Mouse (Mus musculus): ENCODE measurements around the gene Saal1. TPM values are rescaled to one million over a fixed set of nuclear protein-coding genes. Genes with fewer than 3 reads are reported as not detected.
"Not testable (repeated sequence)": the region's sequence is repeated elsewhere in the genome, so short reads cannot be mapped to it uniquely, and the experiment has no call there.

The Saal1 gene
- total and polyA plus RNA-seq, 3 experiments, result 2.3 to 4.0 (median 3.8) TPM

DNA sequence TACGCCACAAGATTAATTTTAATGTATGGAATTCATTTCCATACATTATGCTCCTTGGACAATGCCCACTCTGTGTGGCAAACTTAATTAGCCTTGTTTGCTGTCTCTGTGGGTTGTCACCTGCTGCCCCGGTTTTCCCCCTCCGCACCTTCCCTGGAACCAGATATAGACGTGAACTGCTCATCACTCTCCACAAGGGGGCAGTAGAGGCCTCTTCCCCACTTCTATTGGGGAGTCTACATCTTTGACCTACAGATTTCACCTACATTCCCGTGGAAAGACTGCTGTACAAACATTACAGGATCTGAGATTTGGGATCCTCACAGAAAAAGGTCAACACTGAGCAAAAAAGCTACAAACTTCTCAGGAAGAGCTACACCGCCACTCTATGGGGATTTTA lies 4.0 kb upstream of the Saal1 start:
- no peak overlapping the region for H3K4me3 ChIP-seq
- H3K27ac ChIP-seq, result no peak overlapping the region
- DNase-seq, result peak; percentile 49 to 56
- no peaks in the 10 kb centered on the region for H3K36me3 ChIP-seq (ENCODE audit: control insufficient read depth, insufficient read depth, low read length)
- H3K79me2 ChIP-seq (replicated peaks; ENCODE audit: control insufficient read depth, insufficient read depth, low read length), result no peaks in the 10 kb centered on the region
- H3K27me3 ChIP-seq (ENCODE audit: control insufficient read depth, insufficient read depth, low read length), result no peaks in the 10 kb centered on the region; the same call in 1 of the 2 replicates
- intact Hi-C loops (cut with DNase I), result loop anchor here (5.0 to 10.0 kb wide), 4 partner anchors 58 to 320 kb away; partner anchors contain the start of genes Kcnc1 and Tsg101
- 23% methylated on average over 6 of the region's 6 CpGs for WGBS
- no peaks in the 10 kb centered on the region; the same call in 1 of the 2 replicates for H3K4me1 ChIP-seq (ENCODE audit: control insufficient read depth, insufficient read depth, low read length)
- peak; percentile 88 for TF ChIP-seq CTCF (IDR thresholded peaks at IDR 0.05)
- no peak for TF ChIP-seq POLR2A (IDR thresholded peaks at IDR 0.05; ENCODE audit: insufficient read depth, low read depth, low read length)
- TF ChIP-seq EP300 (IDR thresholded peaks at IDR 0.05; ENCODE audit: insufficient read depth, low read depth, low read length), result 0 out of 2 replicates have a peak, but pooled peaks have one; percentile 16
- no peak overlapping the region for H3K9ac ChIP-seq (ENCODE audit: low read depth, low read length)

DNA sequence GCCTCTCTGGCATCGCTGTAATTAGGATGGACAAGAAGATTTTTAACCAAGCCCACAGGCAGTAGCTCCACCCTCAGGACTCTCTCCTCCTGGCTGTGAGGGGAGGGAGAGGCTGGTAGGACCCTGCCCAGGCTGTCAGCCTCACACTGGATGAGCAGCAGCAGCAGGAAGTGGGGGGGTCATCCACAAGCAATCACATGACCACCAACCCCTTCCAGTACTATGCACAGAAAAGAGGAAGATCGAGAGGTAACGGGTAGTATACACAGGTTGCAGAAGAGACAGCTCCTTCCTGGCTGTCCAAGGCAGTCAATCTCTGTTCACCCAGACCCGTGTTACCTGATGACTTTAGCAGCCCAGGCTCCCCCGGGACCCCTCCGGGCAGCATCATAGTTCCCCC lies 1.8 kb upstream of the Saal1 start:
- no peak for DNase-seq
- Histone ChIP-seq H3K9ac (ENCODE audit: low read depth, low read length) (no peak overlapping the region), H3K36me3 (ENCODE audit: control insufficient read depth, insufficient read depth, low read length) (no peaks in the 10 kb centered on the region), H3K27ac (no peak overlapping the region), H3K27me3 (ENCODE audit: control insufficient read depth, insufficient read depth, low read length) (no peaks in the 10 kb centered on the region; the same call in 1 of the 2 replicates), H3K4me1 (ENCODE audit: control insufficient read depth, insufficient read depth, low read length) (no peaks in the 10 kb centered on the region; the same call in 1 of the 2 replicates), H3K4me3 (no peak overlapping the region), H3K79me2 (replicated peaks; ENCODE audit: control insufficient read depth, insufficient read depth, low read length) (no peaks in the 10 kb centered on the region)
- 54% methylated on average over 6 of the region's 6 CpGs for WGBS
- intact Hi-C loops (cut with DNase I), result loop anchor here (5.0 to 10.0 kb wide), 4 partner anchors 60 to 317 kb away; partner anchors contain the start of genes Kcnc1 and Tsg101
- TF ChIP-seq CTCF (IDR thresholded peaks at IDR 0.05) (no peak), EP300 (IDR thresholded peaks at IDR 0.05; ENCODE audit: insufficient read depth, low read depth, low read length) (no peak), POLR2A (IDR thresholded peaks at IDR 0.05; ENCODE audit: insufficient read depth, low read depth, low read length) (no peak)

DNA sequence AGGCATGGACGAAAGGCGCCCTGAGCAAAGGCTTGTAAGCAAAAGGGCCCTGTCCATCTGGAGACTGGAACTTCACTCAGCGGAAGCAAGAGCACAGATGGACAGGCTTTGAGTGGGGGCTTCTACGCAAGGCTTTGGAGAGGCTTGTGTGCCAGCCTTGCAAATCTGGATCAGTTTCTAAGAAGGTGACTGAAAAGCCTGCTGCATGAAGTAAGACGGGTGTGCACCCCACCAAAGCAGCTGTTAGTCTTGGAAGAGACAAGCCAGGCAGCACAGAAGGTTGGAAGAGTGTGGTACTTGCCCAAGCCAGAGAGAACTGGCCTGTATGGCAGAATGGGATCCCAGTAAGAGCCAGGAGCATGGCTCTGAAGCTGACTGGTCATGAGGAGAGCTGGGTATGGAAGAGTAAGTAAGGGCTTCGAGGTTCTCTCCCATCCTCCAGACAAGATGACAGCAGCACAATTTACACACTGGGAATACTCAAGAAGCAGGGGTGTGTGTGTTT lies 9.9 kb downstream of the Saal1 start:
- WGBS, result 93% methylated on average over 6 of the region's 6 CpGs
- H3K79me2 ChIP-seq (replicated peaks; ENCODE audit: control insufficient read depth, insufficient read depth, low read length), result no peaks in the 10 kb centered on the region

DNA sequence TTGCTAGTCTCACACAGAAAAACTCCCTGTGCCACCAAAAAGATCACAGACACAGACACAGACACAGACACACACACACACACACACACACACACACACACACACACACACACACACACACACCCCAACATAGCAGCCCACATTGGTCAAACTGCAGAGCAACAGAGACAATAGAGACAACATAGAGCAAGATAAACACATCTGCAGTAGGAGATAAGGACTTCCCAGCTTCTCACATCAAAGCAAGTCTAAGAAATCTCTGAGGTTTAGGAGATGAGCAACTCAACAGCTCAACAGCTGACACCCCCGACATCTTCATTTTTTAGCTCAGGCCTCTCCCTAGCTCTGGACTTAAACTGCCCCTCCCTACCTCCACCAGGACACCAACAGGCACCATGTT lies 13.7 kb downstream of the Saal1 start:
- no peak for DNase-seq
- Histone ChIP-seq H3K4me3 (no peak overlapping the region), H3K36me3 (ENCODE audit: control insufficient read depth, insufficient read depth, low read length) (no peaks in the 10 kb centered on the region), H3K27me3 (ENCODE audit: control insufficient read depth, insufficient read depth, low read length) (no peaks in the 10 kb centered on the region), H3K9ac (ENCODE audit: low read depth, low read length) (no peak overlapping the region), H3K4me1 (ENCODE audit: control insufficient read depth, insufficient read depth, low read length) (no peaks in the 10 kb centered on the region), H3K79me2 (replicated peaks; ENCODE audit: control insufficient read depth, insufficient read depth, low read length) (no peaks in the 10 kb centered on the region), H3K27ac (no peak overlapping the region)
- 47% methylated on average over 1 of the region's 1 CpGs for WGBS
- no peak for TF ChIP-seq POLR2A (IDR thresholded peaks at IDR 0.05; ENCODE audit: insufficient read depth, low read depth, low read length)
- TF ChIP-seq CTCF (IDR thresholded peaks at IDR 0.05), result no peak
- no peak for TF ChIP-seq EP300 (IDR thresholded peaks at IDR 0.05; ENCODE audit: insufficient read depth, low read depth, low read length)
- intact Hi-C loops (cut with DNase I), result no loop called here

More for the DNA sequence above, 9.9 kb downstream of the Saal1 start:
- Histone ChIP-seq H3K9ac (ENCODE audit: low read depth, low read length) (no peak overlapping the region), H3K27me3 (ENCODE audit: control insufficient read depth, insufficient read depth, low read length) (no peaks in the 10 kb centered on the region), H3K4me3 (no peak overlapping the region), H3K36me3 (ENCODE audit: control insufficient read depth, insufficient read depth, low read length) (no peaks in the 10 kb centered on the region), H3K4me1 (ENCODE audit: control insufficient read depth, insufficient read depth, low read length) (no peaks in the 10 kb centered on the region), H3K27ac (no peak overlapping the region)
- intact Hi-C loops (cut with DNase I), result no loop called here
- no peak for DNase-seq
- no peak for TF ChIP-seq POLR2A (IDR thresholded peaks at IDR 0.05; ENCODE audit: insufficient read depth, low read depth, low read length)

DNA sequence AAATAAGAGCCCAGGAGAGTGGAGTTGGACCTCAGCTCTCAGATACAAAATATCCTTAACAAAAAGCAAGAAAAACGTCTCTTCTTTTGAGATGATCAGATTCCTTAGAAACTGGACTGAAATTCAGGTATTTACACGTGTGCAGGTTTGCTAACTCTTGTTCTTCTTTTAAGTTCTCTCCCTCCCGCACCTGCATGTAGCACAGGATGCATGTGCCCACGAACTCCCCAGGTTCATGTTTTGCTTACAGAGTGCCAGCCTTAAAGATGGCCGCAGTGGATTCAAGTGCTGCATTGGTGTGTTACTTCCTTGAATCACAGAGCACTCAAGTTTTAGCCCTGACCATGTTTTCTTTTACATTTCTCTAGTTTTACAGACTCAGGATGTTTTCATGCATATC lies 23.7 kb downstream of the Saal1 start:
- H3K9ac ChIP-seq (ENCODE audit: low read depth, low read length), result no peak overlapping the region
- intact Hi-C loops (cut with DNase I), result no loop called here

DNA sequence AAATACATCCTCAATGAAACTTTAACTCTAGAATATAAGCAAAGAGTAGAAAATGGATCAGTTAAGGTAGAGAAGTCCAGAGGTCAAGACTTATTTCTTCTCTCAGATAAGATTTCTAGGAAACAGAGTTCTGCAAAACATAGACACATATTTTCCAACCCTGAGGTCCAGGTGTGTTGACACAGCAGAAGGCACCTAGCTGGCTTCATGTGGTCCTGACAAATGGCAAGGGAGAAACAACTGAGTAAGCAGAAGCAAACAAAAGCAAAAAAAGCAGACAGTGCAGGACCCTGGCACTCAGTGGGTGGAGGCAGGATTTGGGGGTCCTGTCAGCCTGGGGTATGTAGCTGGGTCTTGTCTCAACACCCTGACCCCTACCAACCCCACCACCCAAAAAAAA lies 29.7 kb downstream of the Saal1 start:
- Histone ChIP-seq H3K36me3 (ENCODE audit: control insufficient read depth, insufficient read depth, low read length) (no peaks in the 10 kb centered on the region), H3K27me3 (ENCODE audit: control insufficient read depth, insufficient read depth, low read length) (no peaks in the 10 kb centered on the region), H3K4me3 (no peak overlapping the region), H3K9ac (ENCODE audit: low read depth, low read length) (no peak overlapping the region), H3K79me2 (replicated peaks; ENCODE audit: control insufficient read depth, insufficient read depth, low read length) (no peaks in the 10 kb centered on the region), H3K27ac (no peak overlapping the region), H3K4me1 (ENCODE audit: control insufficient read depth, insufficient read depth, low read length) (no peaks in the 10 kb centered on the region)
- intact Hi-C loops (cut with DNase I), result no loop called here
- no peak for DNase-seq
- TF ChIP-seq POLR2A (IDR thresholded peaks at IDR 0.05; ENCODE audit: insufficient read depth, low read depth, low read length) (no peak), EP300 (IDR thresholded peaks at IDR 0.05; ENCODE audit: insufficient read depth, low read depth, low read length) (no peak), CTCF (IDR thresholded peaks at IDR 0.05) (no peak)

More for the DNA sequence above, 23.7 kb downstream of the Saal1 start:
- H3K27ac ChIP-seq, result no peak overlapping the region
- TF ChIP-seq POLR2A (IDR thresholded peaks at IDR 0.05; ENCODE audit: insufficient read depth, low read depth, low read length) (no peak), CTCF (IDR thresholded peaks at IDR 0.05) (no peak), EP300 (IDR thresholded peaks at IDR 0.05; ENCODE audit: insufficient read depth, low read depth, low read length) (no peak)
- H3K36me3 ChIP-seq (ENCODE audit: control insufficient read depth, insufficient read depth, low read length), result no peaks in the 10 kb centered on the region
- no peak overlapping the region for H3K4me3 ChIP-seq
- no peaks in the 10 kb centered on the region for H3K27me3 ChIP-seq (ENCODE audit: control insufficient read depth, insufficient read depth, low read length)
- DNase-seq, result no peak
- H3K4me1 ChIP-seq (ENCODE audit: control insufficient read depth, insufficient read depth, low read length), result no peaks in the 10 kb centered on the region
- WGBS, result 82% methylated on average over 5 of the region's 5 CpGs
- no peaks in the 10 kb centered on the region for H3K79me2 ChIP-seq (replicated peaks; ENCODE audit: control insufficient read depth, insufficient read depth, low read length)

DNA sequence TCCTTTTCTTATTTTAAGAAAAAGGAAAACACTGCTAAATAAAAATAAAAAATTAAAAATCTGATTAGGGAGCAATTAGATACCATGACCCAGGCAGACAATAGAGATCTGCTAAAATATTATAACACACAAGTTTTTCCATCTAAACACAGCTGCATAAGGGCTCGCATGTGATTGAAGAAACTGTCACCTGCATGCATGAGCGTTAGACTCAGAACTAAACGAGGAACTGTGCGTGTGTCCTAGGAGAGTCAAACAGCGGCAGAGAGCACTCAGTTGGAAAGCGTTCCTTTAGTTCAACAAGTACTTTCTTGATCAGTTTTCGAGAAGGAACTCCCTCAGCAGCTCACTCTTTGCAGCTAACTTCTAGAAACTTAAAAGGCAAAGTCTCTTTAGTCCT lies 31.4 kb downstream of the Saal1 start:
- H3K4me1 ChIP-seq (ENCODE audit: control insufficient read depth, insufficient read depth, low read length); intact Hi-C loops (cut with DNase I); H3K9ac ChIP-seq (ENCODE audit: low read depth, low read length); H3K27ac ChIP-seq; H3K4me3 ChIP-seq; H3K36me3 ChIP-seq (ENCODE audit: control insufficient read depth, insufficient read depth, low read length); H3K79me2 ChIP-seq (replicated peaks; ENCODE audit: control insufficient read depth, insufficient read depth, low read length); H3K27me3 ChIP-seq (ENCODE audit: control insufficient read depth, insufficient read depth, low read length); DNase-seq: not testable (repeated sequence)
- WGBS, result 83% methylated on average over 7 of the region's 7 CpGs

All from heart, adult 2 months (tissue).